Mouse (Mus musculus) kidney, embryonic 15.5 days (tissue): Measurements from ENCODE around the gene Rag1. TPM values are rescaled to one million over a fixed set of nuclear protein-coding genes. Genes with fewer than 3 reads are reported as not detected.

ENCODE experiments used
- ATAC-seq: fragments of 200-750 bp; cut with Nextera tagmentation; replicated peaks from 2 replicates; pipeline ENCODE4 v1.8.0; 2017; ENCODE audit warnings: moderate TSS enrichment; ENCODE audit not compliant: low FRiP score
- H3K27ac ChIP-seq: fragments of 300-500 bp; sonication (generic); 2 replicates; pipeline ENCODE4 v1.5.1; 2015; ENCODE audit warnings: mild to moderate bottlenecking, inconsistent platforms
- H3K27me3 ChIP-seq: fragments of 300-500 bp; sonication (generic); 2 replicates; pipeline ENCODE4 v1.6.1; 2015; ENCODE audit warnings: inconsistent platforms
- H3K36me3 ChIP-seq: fragments of 300-500 bp; sonication (generic); 2 replicates; pipeline ENCODE4 v1.6.1; 2015; ENCODE audit warnings: inconsistent platforms
- H3K4me1 ChIP-seq: fragments of 300-500 bp; sonication (generic); 2 replicates; pipeline ENCODE4 v1.6.1; 2015; ENCODE audit warnings: inconsistent platforms
- H3K4me2 ChIP-seq: fragments of 300-500 bp; sonication (generic); 2 replicates; pipeline ENCODE4 v1.6.1; 2015; ENCODE audit warnings: moderate library complexity, mild to moderate bottlenecking, inconsistent platforms
- H3K4me3 ChIP-seq: fragments of 300-500 bp; sonication (generic); replicated peaks from 2 replicates; pipeline ENCODE4 v1.5.1; 2015; ENCODE audit warnings: mild to moderate bottlenecking, inconsistent platforms
- H3K9ac ChIP-seq: fragments of 300-500 bp; sonication (generic); 2 replicates; pipeline ENCODE4 v1.6.1; 2015; ENCODE audit warnings: mild to moderate bottlenecking, inconsistent platforms
- H3K9me3 ChIP-seq: fragments of 300-500 bp; sonication (generic); replicated peaks from 2 replicates; pipeline ENCODE4 v1.6.1; 2016; ENCODE audit warnings: inconsistent platforms
- WGBS: fragments of 180-500 bp; shearing (Covaris S2); methylation state at CpG from one replicate; pipeline ENCODE4 v1.1.7; 2015; ENCODE audit warnings: mixed read lengths; 5-methylcytosine and 5-hydroxymethylcytosine counted together
- polyA plus RNA-seq: library from polyadenylated mRNA; unstranded; fragments of >200 nt; fragmentation: Nextera tagmentation; extraction: Ambion mirVana; gene quantifications from 2 replicates; pipeline ENCODE4 v1.2.1, GENCODE M21; 2015

Rag1 gene
- polyA plus RNA-seq, 1 experiment from 2014 or later: 0.06 TPM

- WGBS: 91% methylated on average over 1 of the region's 1 CpGs
- no peak overlapping the region for H3K4me2 ChIP-seq
- H3K36me3 ChIP-seq: no peaks in the 10 kb centered on the region
- H3K27me3 ChIP-seq: no peaks in the 10 kb centered on the region
- H3K4me1 ChIP-seq: peaks cover 17% of the 10 kb centered on the region
- H3K27ac ChIP-seq: no peak overlapping the region
- H3K9ac ChIP-seq: no peak overlapping the region
- no peak overlapping the region for H3K4me3 ChIP-seq
- ATAC-seq: no peak
- no peaks in the 10 kb centered on the region for H3K9me3 ChIP-seq
Measured at GRCm38 (mm10) chr2:101603099-101603498, 46.2 kb downstream of the Rag1 start.

- Histone ChIP-seq H3K9me3 (no peaks in the 10 kb centered on the region), H3K4me1 (peaks cover 20% of the 10 kb centered on the region), H3K4me3 (no peak overlapping the region), H3K36me3 (no peaks in the 10 kb centered on the region), H3K9ac (no peak overlapping the region), H3K27me3 (no peaks in the 10 kb centered on the region), H3K27ac (peak overlapping the region; percentile 72), H3K4me2 (no peak overlapping the region)
- peak; percentile 53; the same call in 1 of the 2 replicates for ATAC-seq
- 19% methylated on average over 8 of the region's 8 CpGs for WGBS
Measured at GRCm38 (mm10) chr2:101600703-101601102, 48.6 kb downstream of the Rag1 start.

GRCm38 (mm10) chr2:101598190-101599181 lies 50.8 kb downstream of the Rag1 start:
- Histone ChIP-seq H3K27ac (no peak overlapping the region), H3K27me3 (no peaks in the 10 kb centered on the region), H3K9me3 (no peaks in the 10 kb centered on the region), H3K4me1 (peaks cover 20% of the 10 kb centered on the region), H3K9ac (no peak overlapping the region), H3K4me2 (peak overlapping the region; percentile 29; the same call in 1 of the 2 replicates), H3K4me3 (no peak overlapping the region), H3K36me3 (no peaks in the 10 kb centered on the region)
- 52% methylated on average over 13 of the region's 13 CpGs for WGBS
- ATAC-seq: peak; percentile 65

GRCm38 (mm10) chr2:101597186-101597585 lies 52.1 kb downstream of the Rag1 start:
- H3K9ac ChIP-seq: no peak overlapping the region
- no peaks in the 10 kb centered on the region for H3K27me3 ChIP-seq
- H3K4me1 ChIP-seq: peaks cover 27% of the 10 kb centered on the region
- H3K36me3 ChIP-seq: no peaks in the 10 kb centered on the region
- H3K27ac ChIP-seq: no peak overlapping the region
- H3K9me3 ChIP-seq: no peaks in the 10 kb centered on the region
- no peak overlapping the region for H3K4me3 ChIP-seq
- ATAC-seq: no peak
- H3K4me2 ChIP-seq: no peak overlapping the region

- 85% methylated on average over 5 of the region's 5 CpGs for WGBS
- Histone ChIP-seq H3K36me3 (no peaks in the 10 kb centered on the region), H3K9me3 (no peaks in the 10 kb centered on the region), H3K4me2 (no peak overlapping the region), H3K9ac (no peak overlapping the region), H3K27ac (no peak overlapping the region), H3K27me3 (no peaks in the 10 kb centered on the region), H3K4me1 (peaks cover 19% of the 10 kb centered on the region), H3K4me3 (no peak overlapping the region)
- no peak for ATAC-seq
Measured at GRCm38 (mm10) chr2:101594681-101595080, 54.6 kb downstream of the Rag1 start.

GRCm38 (mm10) chr2:101592886-101593285 lies 56.4 kb downstream of the Rag1 start:
- ATAC-seq: no peak
- WGBS: 53% methylated on average over 8 of the region's 8 CpGs
- Histone ChIP-seq H3K9ac (no peak overlapping the region), H3K4me3 (no peak overlapping the region), H3K9me3 (no peaks in the 10 kb centered on the region), H3K4me2 (no peak overlapping the region), H3K36me3 (no peaks in the 10 kb centered on the region), H3K4me1 (peaks cover 11% of the 10 kb centered on the region), H3K27ac (no peak overlapping the region), H3K27me3 (no peaks in the 10 kb centered on the region)

- WGBS: 21% methylated on average over 10 of the region's 10 CpGs
- H3K27ac ChIP-seq: no peak overlapping the region
- H3K27me3 ChIP-seq: no peaks in the 10 kb centered on the region
- no peak overlapping the region for H3K4me3 ChIP-seq
- H3K36me3 ChIP-seq: no peaks in the 10 kb centered on the region
- ATAC-seq: peak; percentile 58; the same call in 1 of the 2 replicates
- H3K9me3 ChIP-seq: no peaks in the 10 kb centered on the region
- no peak overlapping the region for H3K9ac ChIP-seq
- no peak overlapping the region for H3K4me2 ChIP-seq
- H3K4me1 ChIP-seq: 0 out of 2 replicates have a peak, but pooled peaks cover 10% of the 10 kb centered on the region
Measured at GRCm38 (mm10) chr2:101592023-101592841, 57.1 kb downstream of the Rag1 start.

GRCm38 (mm10) chr2:101591356-101591755 lies 57.9 kb downstream of the Rag1 start:
- WGBS: 78% methylated on average over 8 of the region's 8 CpGs
- Histone ChIP-seq H3K36me3 (no peaks in the 10 kb centered on the region), H3K4me3 (no peak overlapping the region), H3K9me3 (no peaks in the 10 kb centered on the region), H3K4me1 (0 out of 2 replicates have a peak, but pooled peaks cover 10% of the 10 kb centered on the region), H3K4me2 (no peak overlapping the region), H3K27ac (no peak overlapping the region), H3K9ac (no peak overlapping the region), H3K27me3 (no peaks in the 10 kb centered on the region)
- no peak for ATAC-seq

Other genes starting within 250 kb of the Rag1 start
- 0.10 TPM in 1 of 2 replicates, not detected in the other for gene Rag2, start 24.8 kb downstream of the Rag1 start, polyA plus RNA-seq
- 58.6 and 58.7 TPM in 2 replicates for gene B230118H07Rik, start within 50 bp of the Rag1 start, polyA plus RNA-seq
- gene Traf6, start 28.9 kb upstream of the Rag1 start, polyA plus RNA-seq: 10.8 and 11.0 TPM in 2 replicates
- 60.4 and 63.7 TPM in 2 replicates for gene Prr5l, start 233.5 kb upstream of the Rag1 start, polyA plus RNA-seq
- 59.2 and 65.6 TPM in 2 replicates for gene Commd9, start 236.7 kb upstream of the Rag1 start, polyA plus RNA-seq